Mouse (Mus musculus) ES-Bruce4 (cell line): Measurements from ENCODE around the gene Vmn2r70. TPM values are rescaled to one million over a fixed set of nuclear protein-coding genes. Genes with fewer than 3 reads are reported as not detected.

ENCODE experiments used
- H3K27ac ChIP-seq: 2 replicates; pipeline ENCODE4 v1.5.1; 2012; ENCODE audit warnings: low read length, inconsistent platforms; ENCODE audit not compliant: insufficient read depth
- H3K27me3 ChIP-seq: 2 replicates; pipeline ENCODE4 v1.6.1; 2012; ENCODE audit warnings: mild to moderate bottlenecking, low read length, inconsistent platforms; ENCODE audit not compliant: control insufficient read depth, poor library complexity, insufficient read depth, severe bottlenecking
- H3K36me3 ChIP-seq: 2 replicates; pipeline ENCODE4 v1.6.1; 2012; ENCODE audit warnings: inconsistent platforms, mild to moderate bottlenecking, low read length, moderate library complexity; ENCODE audit not compliant: control insufficient read depth, poor library complexity, insufficient read depth, severe bottlenecking
- H3K4me1 ChIP-seq: one replicate; pipeline ENCODE4 v1.8.1; 2011; ENCODE audit warnings: low read length; ENCODE audit not compliant: control insufficient read depth, insufficient read depth
- H3K4me3 ChIP-seq: 2 replicates; pipeline ENCODE4 v1.5.1; 2011; ENCODE audit warnings: low read depth, mild to moderate bottlenecking, low read length
- H3K9ac ChIP-seq: 2 replicates; pipeline ENCODE4 v1.6.1; 2012; ENCODE audit warnings: low read depth, mild to moderate bottlenecking, inconsistent platforms; ENCODE audit not compliant: poor library complexity, severe bottlenecking
- H3K9me3 ChIP-seq: replicated peaks from 2 replicates; pipeline ENCODE4 v1.6.1; 2012; ENCODE audit warnings: mild to moderate bottlenecking, low read length, inconsistent platforms; ENCODE audit not compliant: control insufficient read depth, poor library complexity, insufficient read depth, severe bottlenecking
- CTCF ChIP-seq: IDR thresholded peaks from one replicate; pipeline ENCODE4 v1.8.1; 2011; ENCODE audit warnings: low read depth, low read length
- EP300 ChIP-seq: IDR thresholded peaks from 2 replicates; pipeline ENCODE4 v1.6.1; 2011; ENCODE audit warnings: low read depth, low read length; ENCODE audit not compliant: insufficient read depth
- POLR2A ChIP-seq: IDR thresholded peaks from one replicate; pipeline ENCODE4 v1.8.1; 2011; ENCODE audit warnings: low read length; ENCODE audit not compliant: insufficient read depth
- polyA plus RNA-seq: library from polyadenylated mRNA; stranded (reverse); fragments of >200 nt; gene quantifications from 2 replicates; pipeline ENCODE4 v1.2.4, GENCODE M21; 2011; ENCODE audit warnings: low read depth; ENCODE audit not compliant: missing spikeins, insufficient read depth, insufficient read length

Gene Vmn2r70
- not detected in 2 replicates for polyA plus RNA-seq

- Histone ChIP-seq H3K27ac (no peak within 1 kb of the TSS), H3K36me3 (no peaks in the 10 kb centered on the region), H3K9ac (no peak within 1 kb of the TSS), H3K9me3 (no peaks in the 10 kb centered on the region), H3K4me1 (no peaks in the 10 kb centered on the region), H3K27me3 (no peaks in the 10 kb centered on the region), H3K4me3 (no peak within 1 kb of the TSS)
- TF ChIP-seq POLR2A (no peak), CTCF (no peak), EP300 (no peak)
Measured at GRCm38 (mm10) chr7:85569092-85569491, at the start of gene Vmn2r70. Vmn2r70 (minus strand) TSS chr7:85569192.

GRCm38 (mm10) chr7:85562787-85563186, 6.2 kb downstream of the Vmn2r70 start, which contains the start of gene Vmn2r71:
Vmn2r71 (plus strand) TSS chr7:85563087.
- H3K4me1 ChIP-seq, result no peaks in the 10 kb centered on the region
- H3K4me3 ChIP-seq, result no peak within 1 kb of the TSS
- H3K9me3 ChIP-seq, result no peaks in the 10 kb centered on the region
- TF ChIP-seq EP300, result no peak
- no peak for TF ChIP-seq CTCF
- TF ChIP-seq POLR2A, result no peak
- H3K36me3 ChIP-seq, result no peaks in the 10 kb centered on the region
- H3K27ac ChIP-seq, result no peak within 1 kb of the TSS
- no peaks in the 10 kb centered on the region for H3K27me3 ChIP-seq
- H3K9ac ChIP-seq, result no peak within 1 kb of the TSS

- Histone ChIP-seq H3K4me1 (no peaks in the 10 kb centered on the region), H3K27me3 (no peaks in the 10 kb centered on the region), H3K4me3 (no peak overlapping the region), H3K36me3 (no peaks in the 10 kb centered on the region), H3K9me3 (peaks cover 12% of the 10 kb centered on the region), H3K9ac (no peak overlapping the region), H3K27ac (no peak overlapping the region)
- TF ChIP-seq EP300, result peak; percentile 77; the same call in 1 of the 2 replicates
- TF ChIP-seq POLR2A, result no peak
- TF ChIP-seq CTCF, result no peak
Measured at GRCm38 (mm10) chr7:85543118-85543517, 25.9 kb downstream of the Vmn2r70 start.

GRCm38 (mm10) chr7:85542108-85542507, 26.9 kb downstream of the Vmn2r70 start:
- H3K27ac ChIP-seq, result no peak overlapping the region
- no peak overlapping the region for H3K9ac ChIP-seq
- peaks cover 12% of the 10 kb centered on the region for H3K9me3 ChIP-seq
- TF ChIP-seq POLR2A, result no peak
- TF ChIP-seq CTCF, result no peak
- TF ChIP-seq EP300, result peak; percentile 66; the same call in 1 of the 2 replicates
- H3K36me3 ChIP-seq, result no peaks in the 10 kb centered on the region
- H3K4me3 ChIP-seq, result no peak overlapping the region
- H3K27me3 ChIP-seq, result no peaks in the 10 kb centered on the region
- H3K4me1 ChIP-seq, result no peaks in the 10 kb centered on the region

Other genes with a start within 250 kb of the Vmn2r70 start
- not detected in 2 replicates for gene Vmn2r69, start 153.3 kb downstream of the Vmn2r70 start, polyA plus RNA-seq
- gene Vmn2r71, start 6.1 kb downstream of the Vmn2r70 start, polyA plus RNA-seq, result not detected in 2 replicates
- not detected in 2 replicates for gene Vmn2r72, start 185.9 kb upstream of the Vmn2r70 start, polyA plus RNA-seq